Mouse (Mus musculus) adrenal gland, adult 18-20 months (tissue): ENCODE results near the gene Lmo7. TPM values are rescaled to one million over a fixed set of nuclear protein-coding genes. Genes with fewer than 3 reads are reported as not detected.

ENCODE experiments used
- DNase-seq, 2 experiments: peaks; one replicate each; pipeline ENCODE4 v3.0.0; 2021 to 2022; ENCODE audit warnings: low spot score in 2 of 2
- total RNA-seq, 2 experiments: library from RNA; stranded (reverse); gene quantifications; 1 replicate in 1 of 2; 2 replicates in 1 of 2; pipeline ENCODE4 v1.2.3; 2021

Lmo7 gene
- total RNA-seq, 2 experiments from 2014 or later = 15.9 to 18.3 TPM

DNA sequence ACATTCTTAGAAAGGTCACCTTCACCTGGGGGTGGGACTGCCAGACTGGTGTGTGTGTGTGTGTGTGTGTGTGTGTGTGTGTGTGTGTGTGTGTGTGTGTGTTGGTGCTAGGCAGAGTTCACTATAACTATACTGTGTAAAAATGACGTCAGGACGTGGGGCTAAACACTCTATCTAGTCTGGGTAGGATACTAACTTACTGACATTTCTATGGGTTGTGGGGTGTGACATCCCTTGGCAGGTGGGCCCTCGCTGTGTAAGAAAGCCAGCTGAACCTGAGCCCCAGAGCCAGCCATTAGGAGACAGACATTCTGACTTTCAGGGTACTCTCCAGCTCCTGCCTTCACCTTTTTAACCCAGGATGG, 47.4 kb downstream of the Lmo7 start:
- DNase-seq = no peak

DNA sequence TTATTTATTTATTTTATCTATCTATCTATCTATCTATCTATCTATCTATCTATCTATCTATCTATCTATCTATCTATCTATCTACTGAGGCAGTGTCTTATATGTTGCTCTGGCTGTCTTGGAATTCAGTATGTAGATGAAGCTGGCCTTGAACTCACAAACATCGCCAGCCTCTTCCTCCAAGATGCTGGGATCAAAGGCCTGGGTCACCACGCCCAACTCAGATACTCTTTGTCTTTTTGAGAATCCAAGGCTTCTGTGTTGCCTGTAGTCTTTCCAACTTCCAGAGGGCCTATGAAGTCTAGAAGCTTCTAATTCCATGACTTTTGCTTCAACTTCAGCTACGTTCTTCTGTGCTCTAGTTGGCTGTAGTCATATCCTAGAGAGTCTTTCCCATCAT, 48.7 kb downstream of the Lmo7 start:
- no peak for DNase-seq

DNA sequence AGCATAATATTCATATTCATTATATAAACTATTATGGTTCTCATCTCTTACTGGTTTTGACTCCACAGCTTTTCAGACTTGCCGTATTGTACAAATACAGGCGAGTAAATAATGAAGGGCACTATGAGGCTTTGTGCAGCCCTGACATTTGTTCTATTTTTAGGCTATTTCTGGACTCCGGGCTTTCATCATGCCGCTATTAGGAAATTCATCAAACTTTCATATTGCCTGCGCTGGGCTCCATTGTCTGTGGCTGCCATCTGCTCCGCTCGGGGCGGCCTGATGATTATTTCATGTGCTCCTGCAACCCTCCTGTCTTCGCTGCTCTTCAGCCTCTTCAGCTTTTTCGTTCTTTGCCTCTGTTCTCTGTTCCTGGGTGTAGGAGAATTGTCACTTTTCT, 50.3 kb downstream of the Lmo7 start:
- peak in 1 of 2 experiments; percentile 9 for DNase-seq

DNA sequence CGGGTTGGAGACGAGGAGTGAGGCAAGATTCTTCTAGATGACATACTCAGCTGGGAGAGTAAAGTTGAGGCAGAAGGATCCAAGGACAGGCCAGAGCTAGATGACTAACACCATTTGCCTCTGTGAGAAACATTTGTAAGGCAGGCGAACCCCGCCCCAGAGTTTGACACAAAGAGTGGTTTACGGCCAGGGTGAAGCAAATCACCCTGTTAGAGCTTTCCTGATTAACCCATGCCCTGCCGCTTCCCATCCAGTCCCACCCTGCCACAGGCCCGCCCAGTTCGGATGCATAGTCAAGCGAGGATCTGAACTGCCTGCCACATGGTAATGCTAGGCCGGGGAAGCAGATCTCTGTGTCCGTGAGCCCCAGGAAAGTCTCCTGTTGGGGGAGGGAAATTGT, 51.5 kb downstream of the Lmo7 start:
- no peak for DNase-seq

DNA sequence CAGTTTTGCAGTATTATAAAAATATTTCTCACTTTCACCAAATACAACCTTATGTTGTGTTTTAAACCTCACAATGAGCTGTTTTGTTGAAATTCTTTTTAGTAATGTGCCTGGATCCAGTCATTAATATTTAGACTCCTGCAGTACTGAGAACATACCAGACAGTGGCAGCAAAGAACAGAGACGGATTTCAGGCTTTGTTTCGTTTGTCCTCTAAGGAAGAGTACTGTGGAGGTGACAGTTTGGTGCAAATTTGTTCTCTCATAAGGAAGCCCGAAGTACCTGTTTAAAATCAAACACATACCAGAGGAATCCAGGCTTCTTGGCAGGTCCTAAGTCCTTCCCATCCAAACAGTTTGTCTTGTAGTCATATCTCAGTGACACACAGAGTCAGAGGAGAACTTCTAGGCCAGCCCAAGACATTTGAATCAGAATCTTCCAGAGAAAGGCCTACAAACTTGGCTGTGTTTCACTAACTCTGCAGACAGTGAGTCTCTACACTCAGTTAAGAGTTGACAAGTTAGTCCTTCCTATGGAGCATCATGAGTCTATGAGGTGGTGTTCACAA, 52.3 kb downstream of the Lmo7 start:
- DNase-seq = peak in 1 of 2 experiments; percentile 17

DNA sequence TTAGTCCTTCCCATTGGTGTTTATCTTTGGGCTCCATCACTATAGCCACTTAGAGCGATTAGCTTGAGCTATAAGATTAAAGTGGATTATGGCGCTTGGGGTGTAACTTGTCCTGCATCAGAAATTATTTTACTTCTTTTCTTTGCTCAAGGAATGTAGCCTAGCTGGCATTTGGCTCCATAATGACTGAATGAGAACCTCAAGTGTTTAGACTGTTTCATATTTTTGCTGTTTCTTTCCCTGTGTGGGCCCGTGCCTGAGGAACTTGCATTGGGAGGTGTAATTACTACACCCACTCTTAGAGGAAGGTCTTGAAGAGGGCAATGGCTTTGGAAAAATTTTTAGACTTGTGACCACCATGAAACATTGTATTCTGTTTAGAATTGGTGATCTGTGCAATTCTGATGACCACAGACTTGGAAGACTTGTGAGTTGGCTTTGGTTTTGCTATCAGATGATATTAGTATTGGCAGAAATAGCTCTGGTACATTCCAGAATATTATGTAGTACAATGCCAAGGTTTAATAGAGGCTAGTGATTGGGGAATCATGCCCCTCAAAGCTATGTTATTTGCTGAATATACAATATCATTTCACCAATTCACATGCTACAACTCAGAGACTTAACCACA, 54.7 kb downstream of the Lmo7 start:
- no peak for DNase-seq

DNA sequence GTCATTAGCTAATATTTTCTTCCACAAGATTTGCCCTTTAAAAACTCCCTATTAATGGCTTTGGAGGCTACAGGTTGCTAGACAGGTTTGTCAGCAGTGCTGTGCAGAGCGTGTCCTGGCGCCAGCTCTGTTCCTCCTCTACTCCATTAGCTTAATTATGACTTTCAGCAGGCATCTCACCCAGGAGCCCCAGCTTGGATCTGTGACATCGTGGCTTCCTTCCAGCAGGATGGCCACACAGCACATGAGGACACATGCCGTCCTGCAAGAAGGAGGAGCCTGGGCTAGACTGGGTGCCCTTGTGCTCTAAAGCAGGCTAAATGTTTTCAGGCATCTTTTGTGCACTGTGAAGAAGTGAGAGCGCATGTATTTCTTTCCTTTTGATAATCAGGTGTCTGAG, 58.1 kb downstream of the Lmo7 start:
- DNase-seq = no peak

DNA sequence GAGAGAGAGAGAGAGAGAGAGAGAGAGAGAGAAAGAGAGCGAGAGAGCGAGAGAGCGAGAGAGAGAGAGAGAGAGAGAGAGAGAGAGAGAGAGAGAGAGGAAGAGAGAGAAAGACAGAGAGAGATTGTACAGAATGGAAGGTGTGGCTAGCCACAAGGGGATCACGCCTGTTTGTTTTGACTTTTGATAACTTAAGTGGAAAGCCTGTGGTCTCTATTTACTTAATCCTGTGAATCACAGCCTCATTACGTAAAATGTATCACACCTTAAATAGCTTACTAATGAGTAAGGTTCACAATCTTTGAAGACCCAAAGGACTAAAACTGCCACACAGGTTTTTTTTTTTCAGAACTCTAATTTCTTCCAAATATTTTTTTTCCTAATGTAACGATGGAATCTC, 58.7 kb downstream of the Lmo7 start:
- DNase-seq = no peak

DNA sequence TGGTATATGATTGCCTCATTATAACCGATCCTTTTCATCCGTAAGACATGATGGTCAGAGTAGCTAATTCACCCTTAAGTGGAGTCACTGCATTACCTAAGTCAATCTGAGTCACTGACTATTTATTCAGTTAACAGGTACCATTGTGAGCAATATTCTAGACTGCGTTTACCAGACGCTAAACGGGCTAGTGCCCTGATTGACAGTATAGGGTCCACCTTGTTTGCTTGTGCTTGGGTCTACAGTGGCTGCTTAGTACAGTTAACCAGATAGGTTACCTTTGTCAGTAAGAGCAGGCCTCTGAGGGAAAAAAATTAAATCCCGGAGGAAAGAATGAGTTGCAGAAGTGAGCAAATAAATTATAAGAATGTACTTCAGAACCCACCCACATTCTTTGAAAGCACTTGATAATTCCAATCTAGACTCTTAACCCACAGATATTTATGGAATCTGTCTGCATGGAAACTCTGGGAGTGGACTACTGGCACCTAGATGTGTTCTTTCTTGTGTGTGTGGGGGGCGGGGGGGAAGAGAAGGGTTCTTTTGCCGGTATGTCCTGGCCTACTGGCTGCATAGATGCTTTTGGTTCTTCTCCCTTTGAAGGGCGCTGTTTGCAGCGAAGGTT, 64.9 kb downstream of the Lmo7 start:
- DNase-seq = no peak

DNA sequence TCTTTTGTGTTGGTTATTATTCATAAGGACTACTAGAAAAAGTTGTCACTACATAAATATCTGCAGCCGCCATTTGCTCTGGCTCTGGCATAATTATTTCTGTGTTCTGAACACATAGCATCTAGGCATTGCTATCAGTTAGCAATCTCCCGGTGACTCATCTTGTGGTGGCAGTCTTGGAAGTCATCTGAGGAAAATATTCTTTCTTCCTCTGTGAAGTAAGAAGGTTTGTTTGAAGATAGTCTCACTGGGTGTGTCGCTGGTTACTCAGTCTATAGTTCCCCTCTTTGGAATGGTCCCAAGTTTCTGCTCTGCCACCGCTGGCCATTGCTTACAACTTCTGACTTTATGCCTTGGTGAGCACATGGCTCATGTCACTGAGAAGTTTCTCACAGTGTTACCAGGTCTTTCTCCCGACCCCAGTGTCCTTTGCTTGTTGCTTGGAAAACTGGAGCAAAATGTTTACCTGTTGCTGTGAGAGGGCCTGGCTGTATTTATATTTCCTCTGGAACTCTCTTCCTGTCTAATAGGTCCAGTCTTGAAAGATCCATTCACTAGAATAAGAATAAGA, 68.3 kb downstream of the Lmo7 start:
- DNase-seq = no peak

DNA sequence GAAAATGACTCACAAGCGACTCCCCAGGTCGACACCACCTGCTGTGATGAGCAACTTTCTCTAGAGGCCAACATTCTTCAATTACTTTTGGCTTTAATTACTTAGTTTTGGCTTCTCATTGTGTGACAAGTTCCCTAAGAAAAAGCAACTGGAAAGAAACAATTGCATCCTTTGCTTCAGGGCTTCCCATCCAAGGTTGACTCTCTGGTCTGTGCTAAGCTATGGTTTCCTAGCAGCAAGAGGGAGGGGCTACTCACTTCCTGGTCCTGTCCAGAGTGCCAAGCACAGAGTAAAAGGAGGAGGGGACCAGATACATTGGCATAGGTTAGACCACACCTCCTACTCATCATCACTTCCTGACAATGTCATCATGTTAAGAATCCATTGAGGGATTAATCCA, 69.0 kb downstream of the Lmo7 start:
- DNase-seq = no peak

DNA sequence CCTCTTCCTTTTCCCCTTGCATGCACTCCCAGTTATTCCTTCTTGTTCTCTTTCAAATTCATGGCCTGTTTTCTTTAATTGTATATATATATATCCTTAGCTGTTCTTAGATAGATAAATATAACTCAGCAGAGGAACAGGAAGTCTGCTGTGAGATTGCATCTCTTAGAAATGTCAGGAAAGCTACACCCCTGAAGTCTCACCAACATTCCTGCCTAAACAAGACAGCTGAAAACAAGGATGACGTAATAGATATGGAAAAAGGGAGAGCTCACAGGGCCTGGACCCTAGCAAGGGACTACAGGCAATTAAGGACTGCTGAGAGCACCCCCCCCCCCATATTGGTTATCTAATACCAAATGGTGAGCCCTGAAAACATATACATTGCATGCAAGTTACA, 71.9 kb downstream of the Lmo7 start:
- no peak for DNase-seq

DNA sequence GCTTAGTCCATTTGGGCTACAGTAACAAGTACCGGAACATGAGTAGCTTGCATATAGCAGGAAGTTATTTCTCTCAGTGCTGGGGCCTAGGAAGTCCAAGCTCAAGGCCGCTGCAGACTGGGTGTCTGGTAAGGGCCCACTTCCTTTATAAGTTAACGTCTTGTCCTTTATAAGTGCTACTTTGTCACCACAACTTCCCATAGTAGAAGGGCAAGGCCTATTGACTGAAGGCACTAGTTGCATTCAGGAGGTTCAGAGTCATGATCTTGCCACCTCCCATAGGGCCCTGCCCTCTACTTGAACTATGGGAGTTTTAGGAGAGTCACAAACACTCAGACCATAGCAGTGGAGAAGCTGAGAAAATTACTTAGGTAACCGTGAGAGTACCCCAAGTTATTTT, 74.4 kb downstream of the Lmo7 start:
- no peak for DNase-seq

DNA sequence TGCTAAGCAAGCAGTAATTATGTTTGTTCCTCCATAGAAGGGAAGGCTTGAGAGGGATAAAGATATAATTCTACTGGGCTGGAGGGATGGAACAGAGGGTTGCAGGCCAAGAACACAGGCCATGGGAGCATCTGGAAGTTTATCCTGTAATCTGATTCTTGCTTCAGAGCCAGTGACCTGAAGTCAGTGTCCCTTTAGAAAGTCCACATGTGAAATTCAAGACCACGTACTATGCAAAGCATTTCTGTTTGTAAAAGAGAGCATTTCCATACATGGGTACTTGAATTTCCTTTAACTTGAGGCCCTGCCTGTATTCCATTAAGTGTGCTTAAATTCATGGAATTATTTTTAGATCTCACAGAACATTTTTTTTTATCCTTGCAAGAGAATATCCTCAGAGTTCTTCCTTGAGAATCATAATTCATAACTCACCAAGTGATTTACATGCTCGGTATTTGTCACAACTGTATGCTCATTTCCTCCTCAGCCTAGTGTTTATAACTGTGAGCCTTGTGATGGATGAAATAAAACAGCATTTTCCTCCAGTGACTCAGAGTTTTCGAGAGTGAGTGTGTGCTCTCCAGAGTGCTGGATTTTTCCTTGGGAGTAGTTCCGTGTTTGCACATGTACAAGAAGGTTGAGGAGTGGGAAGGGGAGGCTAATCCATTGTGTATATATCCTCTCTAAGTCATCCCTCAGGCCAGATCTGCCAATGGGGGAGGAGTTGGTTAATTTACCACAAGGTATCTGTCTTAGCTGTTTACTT, 75.0 kb downstream of the Lmo7 start:
- no peak for DNase-seq

DNA sequence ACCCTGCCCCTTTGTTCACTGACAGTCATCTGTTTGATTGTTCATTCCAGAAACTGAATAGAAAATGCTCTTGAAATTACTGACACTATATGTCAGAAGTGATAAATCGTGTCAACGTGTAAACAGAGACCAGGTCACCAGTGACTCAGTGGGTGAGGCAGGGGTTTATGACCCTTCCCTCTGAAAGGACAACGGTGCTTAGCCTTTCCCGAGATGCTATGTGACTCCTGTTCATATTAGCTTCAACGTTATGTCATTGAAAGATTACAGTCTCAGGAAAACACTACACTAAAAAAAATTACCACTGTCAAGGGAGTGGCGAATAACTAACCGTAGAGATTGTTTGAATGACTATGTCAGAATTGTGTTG, 75.6 kb downstream of the Lmo7 start:
- no peak for DNase-seq

DNA sequence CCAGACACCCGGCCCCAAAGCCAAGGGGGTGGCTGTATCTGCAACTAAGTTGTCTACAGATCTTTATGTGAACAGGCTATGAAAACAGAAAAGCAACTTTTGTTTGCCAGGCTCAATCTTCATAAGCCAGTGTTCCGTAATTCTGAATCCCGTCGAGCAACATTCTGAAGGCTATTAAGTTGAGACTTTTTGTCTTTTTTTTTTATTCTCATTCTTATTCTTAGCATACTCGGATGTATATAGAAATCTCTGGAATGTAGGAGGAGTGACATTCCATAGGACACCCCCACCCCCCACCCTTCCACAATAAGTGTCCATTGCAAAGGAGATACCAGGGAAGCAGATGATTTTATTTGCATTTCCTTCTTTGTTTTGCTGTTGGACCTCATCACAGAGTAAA, 76.3 kb downstream of the Lmo7 start:
- DNase-seq = no peak

DNA sequence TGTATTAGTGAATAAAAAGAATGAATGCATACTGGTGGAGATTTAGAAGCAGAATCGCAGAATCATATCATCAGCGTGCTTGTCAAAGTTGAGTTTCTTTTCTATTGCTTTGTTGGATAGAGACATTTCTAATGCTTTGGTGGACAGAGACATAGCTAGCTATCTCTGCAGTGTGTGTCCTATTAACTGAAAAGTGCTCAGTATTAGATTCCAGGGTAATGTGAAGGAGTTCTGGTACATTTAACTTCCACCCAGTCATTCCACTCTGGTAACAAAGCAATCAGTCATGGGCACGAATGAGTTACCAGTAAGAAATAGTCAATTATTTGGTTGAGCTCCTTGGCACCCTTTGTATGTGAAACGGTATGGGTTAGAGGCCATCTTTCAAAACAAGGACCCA, 76.8 kb downstream of the Lmo7 start:
- DNase-seq = no peak

DNA sequence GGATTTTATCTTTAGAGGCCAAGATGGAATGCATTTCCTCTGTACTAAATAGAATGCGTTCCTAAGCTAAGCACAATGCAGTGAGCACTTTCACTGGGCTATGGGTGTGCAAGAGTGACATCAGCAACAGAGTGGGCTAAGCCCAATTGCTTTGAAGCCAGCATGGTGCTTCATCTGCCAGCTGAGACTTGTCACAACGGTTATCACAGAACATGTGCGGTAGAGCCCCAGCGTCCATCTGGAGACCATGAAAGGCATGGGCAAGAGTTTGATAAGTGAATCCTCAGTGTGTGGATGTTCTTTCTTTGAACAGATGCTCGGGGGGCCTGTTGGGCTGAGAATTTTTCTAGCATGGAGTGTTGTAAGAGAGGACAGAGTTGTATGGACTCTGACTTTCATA, 86.7 kb downstream of the Lmo7 start:
- no peak for DNase-seq

DNA sequence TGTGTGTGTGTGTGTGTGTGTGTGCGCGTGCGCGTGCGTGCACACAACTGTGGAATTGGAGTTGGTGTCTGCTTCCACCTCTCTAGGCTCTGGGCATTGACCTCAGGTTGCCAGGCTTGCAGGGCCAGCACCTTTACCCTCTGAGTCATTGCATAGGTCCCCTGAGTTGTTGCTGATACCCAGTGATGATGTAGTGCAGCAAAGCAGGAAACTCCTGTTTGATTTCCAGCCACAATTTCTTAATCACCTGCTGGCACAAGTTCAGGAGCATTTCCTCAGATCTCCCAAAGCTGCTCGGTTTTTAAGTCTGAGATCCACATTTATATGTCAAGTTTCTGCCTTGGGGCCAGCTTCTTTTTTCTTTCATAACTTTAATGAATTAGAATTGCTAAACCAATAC, 92.6 kb downstream of the Lmo7 start:
- no peak for DNase-seq

DNA sequence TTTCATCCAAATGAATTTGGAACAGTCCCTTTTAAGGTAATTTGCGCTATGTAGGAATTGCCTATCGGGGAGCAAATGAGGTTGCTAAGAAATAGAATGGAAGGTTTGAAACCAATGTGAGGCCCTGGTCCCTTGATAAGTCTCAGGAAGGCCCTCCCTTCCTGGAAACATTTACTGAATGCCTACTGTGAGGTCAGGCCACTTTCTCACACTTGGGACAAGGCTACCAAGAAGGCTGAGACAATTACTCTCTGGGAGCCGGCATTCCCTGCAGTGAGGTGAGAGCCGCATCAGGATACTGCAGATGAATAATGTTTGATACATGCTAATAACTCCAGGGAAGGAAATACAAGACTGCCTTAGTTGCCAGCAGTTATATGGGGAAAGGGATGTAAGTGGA, 93.1 kb downstream of the Lmo7 start:
- no peak for DNase-seq

DNA sequence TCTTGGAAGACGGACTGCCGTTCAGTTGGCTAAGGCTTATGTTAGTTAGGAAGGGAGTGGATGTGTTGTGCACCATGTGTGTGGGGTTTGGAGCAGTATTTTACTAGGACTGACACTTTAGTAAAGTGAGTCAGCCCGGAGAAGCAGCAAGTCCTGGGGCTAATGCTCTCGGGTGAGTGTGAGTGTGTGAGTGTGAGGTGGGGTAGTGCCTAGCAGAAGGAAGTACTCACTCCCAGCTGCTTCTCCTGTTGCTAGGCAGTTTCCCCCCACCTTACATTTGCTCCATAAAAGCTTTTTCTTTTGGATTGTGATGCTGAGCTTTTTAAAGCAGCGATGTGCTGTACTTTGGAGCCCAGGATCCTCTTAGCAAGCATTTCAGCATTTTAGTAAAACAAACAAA, 99.9 kb downstream of the Lmo7 start:
- no peak for DNase-seq

DNA sequence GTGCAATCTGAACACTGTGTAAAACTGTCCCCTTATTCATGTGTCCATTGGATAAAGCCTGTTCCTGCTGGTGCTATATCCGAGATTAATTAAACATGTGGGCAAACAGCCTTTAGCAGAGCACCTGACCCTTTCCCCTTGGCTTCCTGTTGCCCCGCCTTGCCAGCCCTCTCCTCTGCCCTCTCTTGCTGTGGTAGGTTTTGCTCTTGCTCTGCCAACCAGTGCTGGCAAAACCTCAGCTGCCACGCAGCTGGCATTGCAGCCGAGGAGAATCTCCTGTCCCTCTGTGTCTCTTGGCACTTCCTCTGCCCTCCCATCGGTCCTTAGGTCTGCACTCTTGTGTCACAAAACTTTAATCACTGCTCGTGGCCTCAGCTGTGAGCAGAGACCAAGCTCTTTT, 100.4 kb downstream of the Lmo7 start:
- no peak for DNase-seq
